Mouse (Mus musculus): ENCODE measurements around the gene Gm38393.

The Gm38393 gene

DNA sequence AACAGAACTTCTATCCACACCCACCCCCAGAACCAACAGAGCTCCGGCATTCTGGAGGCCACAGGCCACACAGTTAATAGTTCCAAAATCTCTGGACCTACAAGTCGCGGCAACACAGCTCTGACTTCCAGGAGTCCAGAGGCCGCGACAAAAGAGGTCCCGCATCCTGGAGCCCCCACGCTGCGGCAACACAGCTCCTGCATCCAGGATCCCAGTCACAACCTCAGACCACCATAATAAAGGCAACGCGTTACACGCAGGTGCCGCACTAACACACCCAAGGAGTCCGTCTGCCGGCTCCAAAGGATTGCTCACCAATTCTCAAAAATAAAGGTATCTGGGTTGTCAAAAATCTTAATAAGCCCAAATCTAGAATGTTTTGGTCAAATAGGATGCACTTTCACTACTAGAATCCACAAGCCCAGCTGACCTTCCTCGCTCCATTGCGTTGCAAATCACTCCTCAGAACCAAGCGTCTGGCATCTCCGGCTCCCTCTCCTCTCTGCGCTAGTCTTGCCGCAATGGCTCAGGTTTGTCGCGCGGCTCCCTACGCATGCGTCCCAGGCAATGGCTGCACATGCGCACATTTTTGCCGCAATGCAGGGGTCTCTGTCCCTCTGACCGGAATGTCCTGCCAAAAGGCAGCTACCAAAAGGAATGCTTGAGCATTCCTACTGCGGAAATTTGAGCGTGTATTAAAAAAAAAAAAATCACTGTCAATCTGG lies at the start of gene Gm38393, which contains the start of gene Snurf:
Gene Gm38393, minus strand, starts transcription at position 459 of the 725 bp plus-strand sequence.
Gene Snurf, minus strand, starts transcription at position 444 of the 725 bp plus-strand sequence.
- DNase-seq (ENCODE audit: low spot score), result peak; percentile 34

DNA sequence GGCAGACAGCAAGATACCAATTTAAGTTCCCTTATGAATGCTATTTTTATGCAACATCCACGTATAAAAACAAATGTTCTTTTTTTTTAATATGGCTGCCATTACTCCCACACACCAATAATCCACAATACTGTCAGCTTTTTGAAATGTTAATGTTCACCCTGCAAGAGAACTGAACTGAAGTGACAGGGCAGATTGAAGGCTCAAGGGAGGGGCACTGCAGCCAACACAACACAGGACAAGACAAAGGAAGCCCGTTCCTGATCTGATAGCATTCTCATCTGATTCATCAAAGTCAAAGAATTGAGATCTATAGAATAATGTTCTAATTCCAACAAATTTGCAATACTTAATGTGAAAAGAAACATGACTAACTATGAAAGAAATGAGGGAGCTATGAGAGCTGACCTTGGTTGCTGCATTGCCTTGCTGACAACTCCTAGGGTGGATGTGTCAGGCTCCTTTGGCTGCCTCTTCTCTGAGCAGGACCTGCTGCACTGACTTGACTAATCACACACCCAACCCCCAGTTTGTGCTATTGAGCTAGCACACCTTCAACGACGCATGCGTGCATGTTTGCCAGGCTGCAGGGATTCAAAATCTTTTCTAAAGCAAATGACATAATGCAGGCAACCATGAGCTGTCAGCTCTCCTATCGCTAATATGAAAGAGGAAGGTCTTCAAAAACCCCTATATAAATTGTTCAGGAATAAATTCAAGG lies 42.8 kb upstream of the Gm38393 start:
- DNase-seq (ENCODE audit: low spot score), result no peak

DNA sequence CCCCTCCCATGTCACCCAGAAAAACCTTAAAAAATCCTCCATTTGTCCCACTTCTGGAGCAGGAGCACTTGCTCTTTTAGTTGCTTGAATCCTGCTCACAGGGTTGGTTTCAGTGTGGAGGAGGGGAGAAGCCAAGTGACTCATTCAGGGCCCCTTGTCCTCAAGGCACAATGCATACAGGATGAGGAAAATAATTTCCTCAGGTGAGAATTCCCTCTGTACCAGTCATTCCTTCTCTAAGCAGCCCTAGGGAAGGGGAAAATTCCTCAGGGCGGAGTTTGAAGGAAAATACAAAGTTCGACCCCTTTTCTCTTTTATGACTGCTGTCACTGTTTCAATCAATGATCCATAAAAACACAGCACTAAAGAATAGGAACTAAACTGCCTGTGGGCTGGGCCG lies 8.3 kb upstream of the Gm38393 start:
- no peak for DNase-seq (ENCODE audit: low spot score)

DNA sequence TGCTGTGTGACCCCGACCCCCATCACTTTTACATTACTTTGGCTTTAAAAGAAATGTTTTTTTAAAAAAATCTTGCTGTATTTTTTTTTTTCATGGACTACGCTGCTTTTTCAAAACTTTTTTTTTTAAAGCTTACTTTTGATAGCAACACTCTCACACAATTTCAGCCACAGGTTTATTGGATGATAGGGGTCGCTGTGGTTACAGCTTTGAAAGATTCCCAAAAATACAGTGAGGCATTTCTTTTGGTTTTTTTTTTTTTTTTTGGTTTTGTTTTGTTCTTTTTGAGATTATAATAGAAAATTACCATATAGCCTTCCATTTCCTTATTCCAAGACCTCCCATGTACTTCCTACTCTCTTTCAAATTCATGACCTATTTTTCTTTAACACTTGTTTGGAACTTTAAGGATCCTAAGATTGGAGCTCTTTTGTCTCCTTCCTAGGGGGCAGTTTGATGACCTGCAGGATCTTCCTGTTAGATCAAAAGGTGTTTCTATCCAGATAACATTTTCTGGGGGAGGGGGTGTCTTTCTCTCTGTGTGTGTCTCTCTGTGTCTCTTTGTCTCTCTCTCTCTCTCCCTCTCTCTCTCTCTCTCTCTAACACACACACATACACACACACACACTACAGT lies 3.0 kb upstream of the Gm38393 start:
- no peak for DNase-seq (ENCODE audit: low spot score)

DNA sequence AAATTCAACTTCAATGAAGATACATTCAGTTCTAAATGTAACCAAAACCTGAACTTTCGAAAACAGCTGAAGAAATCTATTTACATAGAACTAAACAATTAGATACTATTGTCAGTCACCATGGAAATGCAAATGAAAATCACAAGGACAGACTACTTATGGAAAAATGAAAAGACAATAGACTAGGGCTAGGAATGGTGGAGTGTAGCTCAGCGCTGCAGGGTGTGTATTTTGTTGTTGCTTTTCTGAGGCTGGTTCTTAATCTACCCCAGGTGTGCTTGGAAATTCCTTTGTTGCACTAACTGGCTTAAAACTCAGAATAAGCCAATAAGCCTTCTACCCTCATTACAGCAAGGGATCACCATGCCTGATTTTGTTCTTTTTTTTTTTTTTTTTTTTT lies 1.4 kb upstream of the Gm38393 start:
- no peak for DNase-seq (ENCODE audit: low spot score)

DNA sequence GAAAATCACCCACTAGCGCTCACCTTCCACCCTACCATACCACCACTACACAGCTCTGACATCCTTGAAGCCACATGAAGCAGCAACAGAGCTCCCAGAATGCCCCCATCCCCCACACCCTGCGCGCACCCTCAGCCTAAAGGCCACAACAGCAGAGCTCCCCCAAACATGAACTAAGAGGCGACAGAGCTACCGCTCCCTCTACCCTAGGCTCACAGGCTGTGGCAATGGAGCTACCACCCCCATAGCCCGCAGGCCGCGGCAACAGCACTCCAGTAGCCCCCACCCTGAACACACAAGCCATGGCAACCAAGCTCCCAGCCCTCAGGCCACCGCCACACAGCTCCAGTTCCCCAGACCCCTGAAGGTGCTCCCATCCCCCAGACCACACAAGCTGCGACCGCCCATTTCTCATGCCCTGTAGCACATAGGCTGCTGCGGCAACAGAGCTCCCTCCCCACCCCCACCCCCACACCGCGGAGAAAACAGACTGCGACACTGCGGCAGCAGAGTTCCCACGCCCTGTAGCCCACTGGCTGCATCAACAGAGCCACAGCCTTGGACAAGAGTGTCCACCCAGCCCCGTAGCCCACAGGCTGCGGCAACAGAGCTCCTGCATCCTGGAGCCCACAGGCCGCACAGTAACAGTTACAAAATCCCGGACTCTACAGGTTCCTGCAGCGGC lies 801 bp downstream of the Gm38393 start:
- no peak for DNase-seq (ENCODE audit: low spot score)

DNA sequence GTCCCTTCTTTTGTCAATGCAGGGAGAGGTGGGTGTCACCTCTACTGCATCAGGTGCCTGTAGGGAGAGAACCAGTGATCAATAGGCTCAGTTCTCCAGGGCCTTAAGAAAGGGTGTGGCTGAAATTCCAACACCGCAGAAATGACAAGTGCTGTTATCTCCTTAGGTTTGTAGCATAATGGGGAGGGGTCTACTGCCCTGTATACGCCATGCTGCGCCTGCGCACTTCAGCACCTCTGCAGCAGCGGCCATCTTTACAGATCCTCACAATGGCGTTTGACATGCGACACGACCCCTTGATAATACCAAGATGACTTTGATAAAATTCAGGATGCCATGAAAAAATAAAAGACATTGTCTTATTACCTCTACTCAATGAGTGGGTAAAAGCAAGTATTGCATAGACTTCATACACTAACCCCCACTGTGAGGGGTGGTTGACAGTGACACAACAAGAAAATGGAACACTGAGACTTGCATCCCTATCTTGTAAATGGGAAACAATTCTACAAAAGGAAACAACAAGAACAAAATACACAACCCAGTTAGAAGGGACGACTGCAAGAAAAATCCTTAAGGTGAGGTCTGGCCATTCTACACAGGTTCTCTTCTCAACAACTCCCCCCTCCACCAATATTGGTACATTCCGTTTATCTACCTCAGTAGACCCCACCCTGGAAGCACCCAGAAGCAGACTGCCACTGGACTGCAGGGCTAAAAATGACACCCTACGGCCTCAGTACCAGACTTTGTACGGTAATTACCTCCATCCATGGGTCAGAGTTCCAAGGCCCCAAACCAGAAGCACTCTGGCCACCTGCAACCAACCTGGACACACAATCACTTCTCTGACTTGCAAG lies 1.6 kb downstream of the Gm38393 start:
- DNase-seq (ENCODE audit: low spot score), result no peak

DNA sequence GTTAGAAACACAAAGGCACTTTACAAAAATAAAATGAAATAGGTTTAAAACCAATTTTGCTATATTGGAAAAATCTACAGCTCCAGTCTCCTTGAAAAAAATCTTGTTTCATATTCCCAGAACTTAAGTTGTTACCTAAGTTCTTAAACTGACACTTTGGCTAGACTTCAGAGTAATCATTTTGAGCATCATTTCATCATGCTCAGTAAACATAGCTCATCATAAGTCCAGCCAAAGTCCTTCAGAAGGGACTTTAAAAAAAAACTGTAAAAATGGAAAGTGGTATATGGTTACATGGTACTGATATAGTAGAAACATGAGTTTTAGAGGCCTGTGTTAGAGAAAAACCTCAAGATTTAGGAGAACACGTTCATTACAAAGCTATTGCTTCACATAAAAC lies 26.2 kb downstream of the Gm38393 start:
- no peak for DNase-seq (ENCODE audit: low spot score)

All from ovary, adult 18-20 months (tissue).